Mouse (Mus musculus) ovary, adult 18-20 months (tissue): Measurements from ENCODE around the gene Clpsl2.
"Not testable (repeated sequence)": the region's sequence is repeated elsewhere in the genome, so short reads cannot be mapped to it uniquely, and the experiment has no call there.

Source experiments
- DNase-seq: peaks from one replicate; pipeline ENCODE4 v3.0.0; 2022; ENCODE audit warnings: low spot score, mixed read lengths

The Clpsl2 gene

GRCm38 (mm10) chr17:28521071-28521726, 28.0 kb upstream of the Clpsl2 start:
- DNase-seq = no peak

GRCm38 (mm10) chr17:28521920-28522319, 27.3 kb upstream of the Clpsl2 start:
- DNase-seq = no peak

- peak; percentile 83 for DNase-seq
Measured at GRCm38 (mm10) chr17:28522623-28523354, 26.4 kb upstream of the Clpsl2 start.

- DNase-seq = no peak
Measured at GRCm38 (mm10) chr17:28523355-28524008, 25.7 kb upstream of the Clpsl2 start.

GRCm38 (mm10) chr17:28524009-28524695, 25.1 kb upstream of the Clpsl2 start:
- DNase-seq = no peak

GRCm38 (mm10) chr17:28524831-28525430, 24.3 kb upstream of the Clpsl2 start:
- no peak for DNase-seq

GRCm38 (mm10) chr17:28527184-28528042, 21.8 kb upstream of the Clpsl2 start:
- DNase-seq = peak; percentile 77

- DNase-seq = peak; percentile 67
Measured at GRCm38 (mm10) chr17:28528043-28528351, 21.2 kb upstream of the Clpsl2 start.

- no peak for DNase-seq
Measured at GRCm38 (mm10) chr17:28529116-28529515, 20.1 kb upstream of the Clpsl2 start.

- no peak for DNase-seq
Measured at GRCm38 (mm10) chr17:28530506-28530905, 18.7 kb upstream of the Clpsl2 start, which contains the start of gene Armc12. Gene Armc12 (plus strand): TSS chr17:28530806.

GRCm38 (mm10) chr17:28531946-28532345, 17.3 kb upstream of the Clpsl2 start:
- no peak for DNase-seq

GRCm38 (mm10) chr17:28532557-28532956, 16.7 kb upstream of the Clpsl2 start:
- DNase-seq = no peak

GRCm38 (mm10) chr17:28533327-28533726, 15.9 kb upstream of the Clpsl2 start:
- no peak for DNase-seq

GRCm38 (mm10) chr17:28537881-28538280, 11.3 kb upstream of the Clpsl2 start:
- DNase-seq = no peak

GRCm38 (mm10) chr17:28546925-28547324, 2.3 kb upstream of the Clpsl2 start:
- DNase-seq = no peak

GRCm38 (mm10) chr17:28548550-28548949, 661 bp upstream of the Clpsl2 start:
- no peak for DNase-seq

- peak; percentile 25 for DNase-seq
Measured at GRCm38 (mm10) chr17:28553040-28553793, 4.0 kb downstream of the Clpsl2 start.

- not testable (repeated sequence) for DNase-seq
Measured at GRCm38 (mm10) chr17:28554021-28554420, 4.8 kb downstream of the Clpsl2 start.

GRCm38 (mm10) chr17:28556635-28557396, 7.6 kb downstream of the Clpsl2 start:
- no peak for DNase-seq

- no peak for DNase-seq
Measured at GRCm38 (mm10) chr17:28557772-28558171, 8.6 kb downstream of the Clpsl2 start.
